In genomic region chr5:122400628-122401302, GRCm38 (mm10) we compare ENCODE assay signal across 9 mouse cellular contexts. TPM values are rescaled to one million over a fixed set of nuclear protein-coding genes. Genes with fewer than 3 reads are reported as not detected.
DNase-seq lines count a peak whose midpoint lies in the region; ATAC-seq and TF ChIP-seq lines count a peak whose summit lies in the region.
"Had no signal": no experiment of that assay in that cellular context is flagged by ENCODE, and none has a peak within 500 bp of the region (broad histone marks: within the 10 kb centered on the region; RNA-seq: fewer than 3 reads in every experiment).

No protein-coding gene starts in this region.

- peaks cover 57% of the 10 kb centered on the region for H3K36me3 ChIP-seq in thymus, adult 2 months (ENCODE audit: control insufficient read depth, insufficient read depth, low read length)
- H3K36me3 ChIP-seq in heart, adult 2 months (ENCODE audit: control insufficient read depth, insufficient read depth, low read length) = peaks cover 17% of the 10 kb centered on the region
- peaks cover 26% of the 10 kb centered on the region for H3K36me3 ChIP-seq in stomach, embryonic 15.5 days
- peaks cover 80% of the 10 kb centered on the region for H3K36me3 ChIP-seq in hindbrain, embryonic 14.5 days (replicated peaks; ENCODE audit: control insufficient read depth, insufficient read depth)
- peaks cover 43% of the 10 kb centered on the region for H3K36me3 ChIP-seq in hindbrain, embryonic 16.5 days (ENCODE audit: control insufficient read depth, insufficient read depth, low read length)

- no peaks in the 10 kb centered on the region for H3K27me3 ChIP-seq in thymus, adult 2 months (ENCODE audit: control insufficient read depth, insufficient read depth, low read length)
- no peaks in the 10 kb centered on the region for H3K27me3 ChIP-seq in heart, adult 2 months (ENCODE audit: control insufficient read depth, insufficient read depth, low read length)
- no peaks in the 10 kb centered on the region for H3K27me3 ChIP-seq in stomach, embryonic 15.5 days (replicated peaks)
- no peaks in the 10 kb centered on the region for H3K27me3 ChIP-seq in hindbrain, embryonic 14.5 days (ENCODE audit: control insufficient read depth, insufficient read depth, low read length)
- H3K27me3 ChIP-seq in hindbrain, embryonic 16.5 days (replicated peaks; ENCODE audit: control insufficient read depth, insufficient read depth, low read length) = no peaks in the 10 kb centered on the region
- H3K27me3 ChIP-seq: midbrain, embryonic 12.5 days had no signal

- H3K9ac ChIP-seq in heart, adult 2 months (ENCODE audit: low read depth, low read length) = peak overlapping the region; percentile 33
- H3K9ac ChIP-seq in stomach, embryonic 15.5 days = no peak overlapping the region
- H3K9ac ChIP-seq in hindbrain, embryonic 14.5 days = no peak overlapping the region
- no peak overlapping the region for H3K9ac ChIP-seq in hindbrain, embryonic 16.5 days (ENCODE audit: low read depth, low read length)
- H3K9ac ChIP-seq: midbrain, embryonic 12.5 days had no signal

- no peak for TF ChIP-seq CTCF in thymus, adult 2 months (IDR thresholded peaks at IDR 0.05; ENCODE audit: borderline replicate concordance, control insufficient read depth, extremely low read depth, insufficient read depth, low read length, poor library complexity)
- TF ChIP-seq CTCF in heart, adult 2 months (IDR thresholded peaks at IDR 0.05) = no peak

- intact Hi-C loops in heart, adult 2 months (cut with DNase I) = loop anchor here (2.0 to 5.0 kb wide), 4 partner anchors 22 to 332 kb away; no protein-coding TSS in a partner anchor

- H3K4me3 ChIP-seq in thymus, adult 2 months (ENCODE audit: control insufficient read depth, insufficient read depth, low read length) = no peak overlapping the region
- H3K4me3 ChIP-seq in heart, adult 2 months = peak overlapping the region; percentile 28
- no peak overlapping the region for H3K4me3 ChIP-seq in stomach, embryonic 15.5 days (replicated peaks)
- H3K4me3 ChIP-seq in hindbrain, embryonic 14.5 days (replicated peaks; ENCODE audit: low read length) = no peak overlapping the region
- no peak overlapping the region for H3K4me3 ChIP-seq in hindbrain, embryonic 16.5 days (ENCODE audit: low read length)
- H3K4me3 ChIP-seq: midbrain, embryonic 12.5 days had no signal

- H3K27ac ChIP-seq in thymus, adult 2 months (ENCODE audit: control insufficient read depth, insufficient read depth, low read length) = peak overlapping the region; percentile 37; the same call in 1 of the 2 replicates
- H3K27ac ChIP-seq in heart, adult 2 months = peak overlapping the region; percentile 83
- H3K27ac ChIP-seq in stomach, embryonic 15.5 days = peak overlapping the region; percentile 60; the same call in 1 of the 2 replicates
- H3K27ac ChIP-seq in hindbrain, embryonic 14.5 days = no peak overlapping the region
- no peak overlapping the region for H3K27ac ChIP-seq in hindbrain, embryonic 16.5 days (ENCODE audit: low read depth, low read length)
- H3K27ac ChIP-seq: midbrain, embryonic 12.5 days had no signal

- no peak for DNase-seq in thymus, adult 2 months
- no peak for DNase-seq in thymus, postnatal 25 days
- DNase-seq in heart, adult 2 months = peak; percentile 79 to 89
- peak; percentile 72 to 87 for DNase-seq in kidney, postnatal 36 days
- DNase-seq in hindbrain, embryonic 14.5 days (ENCODE audit: low spot score) = no peak
- DNase-seq in frontal cortex, postnatal 14 days (ENCODE audit: low spot score in 2 of 2) = no peak

- H3K4me2 ChIP-seq in stomach, embryonic 15.5 days = no peak overlapping the region
- no peak overlapping the region for H3K4me2 ChIP-seq in hindbrain, embryonic 14.5 days (replicated peaks)
- H3K4me2 ChIP-seq in hindbrain, embryonic 16.5 days (ENCODE audit: low read length) = no peak overlapping the region
- H3K4me2 ChIP-seq: midbrain, embryonic 12.5 days had no signal

- WGBS in thymus, adult 2 months = 67% methylated on average over 18 of the region's 18 CpGs
- 9% methylated on average over 18 of the region's 18 CpGs for WGBS in heart, adult 2 months
- WGBS in stomach, embryonic 15.5 days = 50% methylated on average over 18 of the region's 18 CpGs
- 87% methylated on average over 18 of the region's 18 CpGs for WGBS in hindbrain, embryonic 14.5 days
- 82% methylated on average over 18 of the region's 18 CpGs for WGBS in hindbrain, embryonic 16.5 days

- H3K4me1 ChIP-seq in thymus, adult 2 months (replicated peaks; ENCODE audit: control insufficient read depth, insufficient read depth, low read length) = peaks cover 29% of the 10 kb centered on the region
- peaks cover 23% of the 10 kb centered on the region for H3K4me1 ChIP-seq in heart, adult 2 months (ENCODE audit: control insufficient read depth, insufficient read depth, low read length)
- H3K4me1 ChIP-seq in stomach, embryonic 15.5 days = peaks cover 3% of the 10 kb centered on the region
- no peaks in the 10 kb centered on the region for H3K4me1 ChIP-seq in hindbrain, embryonic 14.5 days (replicated peaks; ENCODE audit: control insufficient read depth, insufficient read depth, low read length)
- H3K4me1 ChIP-seq in hindbrain, embryonic 16.5 days (ENCODE audit: control insufficient read depth, insufficient read depth, low read depth, low read length) = no peaks in the 10 kb centered on the region
- H3K4me1 ChIP-seq: midbrain, embryonic 12.5 days had no signal

- TF ChIP-seq EP300 in heart, adult 2 months (IDR thresholded peaks at IDR 0.05; ENCODE audit: insufficient read depth, low read depth, low read length) = peak; percentile 96

- TF ChIP-seq POLR2A in thymus, adult 2 months (IDR thresholded peaks at IDR 0.05; ENCODE audit: control insufficient read depth, extremely low read depth, insufficient read depth, low read length, poor library complexity) = no peak
- peak; percentile 35; the same call in 1 of the 2 replicates for TF ChIP-seq POLR2A in heart, adult 2 months (IDR thresholded peaks at IDR 0.05; ENCODE audit: insufficient read depth, low read depth, low read length)

- ATAC-seq in stomach, embryonic 15.5 days (ENCODE audit: insufficient read depth, low FRiP score, low read depth) = no peak
- ATAC-seq in hindbrain, embryonic 14.5 days (ENCODE audit: low FRiP score) = no peak
- ATAC-seq in hindbrain, embryonic 16.5 days = no peak

- H3K9me3 ChIP-seq in stomach, embryonic 15.5 days = no peaks in the 10 kb centered on the region
- H3K9me3 ChIP-seq in hindbrain, embryonic 14.5 days (ENCODE audit: control insufficient read depth, low read length) = no peaks in the 10 kb centered on the region
- no peaks in the 10 kb centered on the region for H3K9me3 ChIP-seq in hindbrain, embryonic 16.5 days (ENCODE audit: control insufficient read depth, low read length)
- H3K9me3 ChIP-seq: midbrain, embryonic 12.5 days had no signal

- no peaks in the 10 kb centered on the region for H3K79me2 ChIP-seq in heart, adult 2 months (replicated peaks; ENCODE audit: control insufficient read depth, insufficient read depth, low read length)

RNA-seq across cellular contexts. Expression of gene Arpc3, which starts 9.1 kb away (rescaled TPM):
- 220 and 224 TPM in 2 replicates for polyA plus RNA-seq in thymus, adult 2 months (2012; rRNA removed)
- 10 to 100 TPM; 91.5 to 98.7 TPM for total RNA-seq in heart, adult 2 months (2021)
- polyA plus RNA-seq in heart, adult 2 months (2012; rRNA removed) = 89.6 and 97.1 TPM in 2 replicates
- polyA plus RNA-seq in stomach, embryonic 15.5 days (2015; fragmentation: Nextera tagmentation; extraction: Ambion mirVana) = 142 and 148 TPM in 2 replicates
- polyA plus RNA-seq in hindbrain, embryonic 14.5 days (2014; fragmentation: Nextera tagmentation; extraction: Ambion mirVana) = 57.1 and 62.5 TPM in 2 replicates
- polyA plus RNA-seq in hindbrain, embryonic 16.5 days (2015; fragmentation: Nextera tagmentation; extraction: Ambion mirVana) = 139 and 158 TPM in 2 replicates

RNA-seq across cellular contexts. Expression of gene Anapc7, which starts 20.7 kb away (rescaled TPM):
- 39.9 and 48.2 TPM in 2 replicates for polyA plus RNA-seq in thymus, adult 2 months (2012; rRNA removed)
- 10 to 100 TPM; 25.9 to 27.1 TPM for total RNA-seq in heart, adult 2 months (2021)
- 23.2 and 25.4 TPM in 2 replicates for polyA plus RNA-seq in heart, adult 2 months (2012; rRNA removed)
- 37.7 and 41.1 TPM in 2 replicates for polyA plus RNA-seq in stomach, embryonic 15.5 days (2015; fragmentation: Nextera tagmentation; extraction: Ambion mirVana)
- 27.2 and 28.8 TPM in 2 replicates for polyA plus RNA-seq in hindbrain, embryonic 14.5 days (2014; fragmentation: Nextera tagmentation; extraction: Ambion mirVana)
- polyA plus RNA-seq in hindbrain, embryonic 16.5 days (2015; fragmentation: Nextera tagmentation; extraction: Ambion mirVana) = 47.3 and 51.2 TPM in 2 replicates

RNA-seq across cellular contexts. Expression of gene Fam216a, which starts 28.6 kb away (rescaled TPM):
- 52.6 and 54.4 TPM in 2 replicates for polyA plus RNA-seq in thymus, adult 2 months (2012; rRNA removed)
- 10 to 100 TPM; 11.1 to 12.3 TPM for total RNA-seq in heart, adult 2 months (2021)
- 10.7 and 15.3 TPM in 2 replicates for polyA plus RNA-seq in heart, adult 2 months (2012; rRNA removed)
- 54.7 and 59.1 TPM in 2 replicates for polyA plus RNA-seq in stomach, embryonic 15.5 days (2015; fragmentation: Nextera tagmentation; extraction: Ambion mirVana)
- polyA plus RNA-seq in hindbrain, embryonic 14.5 days (2014; fragmentation: Nextera tagmentation; extraction: Ambion mirVana) = 155 and 156 TPM in 2 replicates
- 132 and 140 TPM in 2 replicates for polyA plus RNA-seq in hindbrain, embryonic 16.5 days (2015; fragmentation: Nextera tagmentation; extraction: Ambion mirVana)

RNA-seq across cellular contexts. Expression of gene Gpn3, which starts 29.1 kb away (rescaled TPM):
- 103 TPM in 2 replicates for polyA plus RNA-seq in thymus, adult 2 months (2012; rRNA removed)
- total RNA-seq in heart, adult 2 months (2021) = 10 to 100 TPM; 23.5 to 28.0 TPM
- 19.2 and 19.8 TPM in 2 replicates for polyA plus RNA-seq in heart, adult 2 months (2012; rRNA removed)
- 63.2 and 69.5 TPM in 2 replicates for polyA plus RNA-seq in stomach, embryonic 15.5 days (2015; fragmentation: Nextera tagmentation; extraction: Ambion mirVana)
- polyA plus RNA-seq in hindbrain, embryonic 14.5 days (2014; fragmentation: Nextera tagmentation; extraction: Ambion mirVana) = 38.9 and 42.0 TPM in 2 replicates
- 35.3 and 40.9 TPM in 2 replicates for polyA plus RNA-seq in hindbrain, embryonic 16.5 days (2015; fragmentation: Nextera tagmentation; extraction: Ambion mirVana)

RNA-seq across cellular contexts. Expression of gene Vps29, which starts 46.6 kb away (rescaled TPM):
- polyA plus RNA-seq in thymus, adult 2 months (2012; rRNA removed) = 38.7 and 54.5 TPM in 2 replicates
- total RNA-seq in heart, adult 2 months (2021) = 10 to 100 TPM; 85.4 to 91.4 TPM
- polyA plus RNA-seq in heart, adult 2 months (2012; rRNA removed) = 39.2 and 70.9 TPM in 2 replicates
- 218 and 229 TPM in 2 replicates for polyA plus RNA-seq in stomach, embryonic 15.5 days (2015; fragmentation: Nextera tagmentation; extraction: Ambion mirVana)
- 342 and 352 TPM in 2 replicates for polyA plus RNA-seq in hindbrain, embryonic 14.5 days (2014; fragmentation: Nextera tagmentation; extraction: Ambion mirVana)
- 314 and 353 TPM in 2 replicates for polyA plus RNA-seq in hindbrain, embryonic 16.5 days (2015; fragmentation: Nextera tagmentation; extraction: Ambion mirVana)

Comparison
In these comparisons a context has a peak if more than half of its experiments do, and no peak if none do; other contexts are left out.
1. DNase-seq: peak in heart, adult 2 months (2 of 2) and kidney, postnatal 36 days (2 of 2); none in thymus, adult 2 months (single experiment), thymus, postnatal 25 days (single experiment), hindbrain, embryonic 14.5 days (single experiment) and frontal cortex, postnatal 14 days (0 of 2).
2. H3K27ac ChIP-seq: peak in thymus, adult 2 months (single experiment), heart, adult 2 months (single experiment) and stomach, embryonic 15.5 days (single experiment); none in hindbrain, embryonic 14.5 days (single experiment) and hindbrain, embryonic 16.5 days (single experiment).